Comparison of ENCODE assay signal across 16 mouse cellular contexts in the genomic region with DNA sequence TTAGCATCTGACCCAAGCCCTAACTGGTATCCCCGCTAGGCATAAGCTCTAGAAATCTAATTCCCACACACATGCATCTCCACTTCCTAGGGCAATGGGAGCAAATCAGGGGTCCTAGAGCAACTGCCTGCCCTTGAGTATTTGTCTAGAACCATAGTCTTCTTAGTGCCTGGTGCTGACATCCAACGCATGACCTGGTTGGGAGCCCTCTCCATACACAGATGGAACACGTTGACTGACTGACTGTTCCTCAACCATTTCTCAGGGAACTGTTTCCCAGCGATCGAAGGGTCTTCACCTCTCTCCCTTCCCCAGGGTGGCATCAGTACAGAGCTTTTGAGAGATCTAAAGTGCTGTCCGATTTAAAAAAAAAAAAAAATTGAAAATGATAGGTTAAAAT.
"Had no signal": no experiment of that assay in that cellular context is flagged by ENCODE, and none has a peak within 500 bp of the region (broad histone marks: within the 10 kb centered on the region; RNA-seq: fewer than 3 reads in every experiment).

No protein-coding gene starts in this region.

- H3K4me2 ChIP-seq: limb, embryonic 12.5 days; limb, embryonic 15.5 days; liver, embryonic 11.5 days; lung, embryonic 14.5 days; midbrain, embryonic 11.5 days had no signal

- H3K27ac ChIP-seq: limb, embryonic 12.5 days; liver, embryonic 14.5 days had no signal

- H3K9ac ChIP-seq: limb, embryonic 12.5 days; limb, embryonic 15.5 days; liver, embryonic 14.5 days; liver, postnatal 0 days; lung, embryonic 14.5 days had no signal

- H3K9me3 ChIP-seq: limb, embryonic 12.5 days; limb, embryonic 15.5 days had no signal

- H3K27me3 ChIP-seq: limb, embryonic 12.5 days; limb, embryonic 15.5 days had no signal

- DNase-seq: kidney, adult 9 months; kidney, postnatal 25 days; left cerebral cortex, postnatal 4 days; liver, postnatal 0 days; lung, embryonic 14.5 days; lung, postnatal 14 days; lung, postnatal 4 days; midbrain, embryonic 14.5 days; thymus, adult 18-20 months; thymus, postnatal 36 days had no signal

- ATAC-seq: intestine, postnatal 0 days; liver, postnatal 0 days had no signal

- H3K36me3 ChIP-seq: limb, embryonic 12.5 days; limb, embryonic 15.5 days had no signal

- H3K4me3 ChIP-seq: limb, embryonic 12.5 days; limb, embryonic 15.5 days had no signal
